Mouse (Mus musculus) CH12.LX (cell line): ENCODE data around the gene Safb.
"Not testable (repeated sequence)": the region's sequence is repeated elsewhere in the genome, so short reads cannot be mapped to it uniquely, and the experiment has no call there.

Experiments
- CTCF ChIP-seq, 2 experiments: IDR thresholded peaks in 1 of 2; conservative IDR thresholded peaks in 1 of 2; 2 replicates each; pipeline ENCODE4 v1.5.1; 2011 to 2012; ENCODE audit warnings: low read depth in 2 of 2, low read length in 2 of 2, improper control_type of control experiment in 1 of 2, inconsistent platforms in 1 of 2, mild to moderate bottlenecking in 1 of 2, moderate library complexity in 1 of 2
- HCFC1 ChIP-seq: IDR thresholded peaks from 2 replicates; pipeline ENCODE4 v1.6.1; 2012; ENCODE audit warnings: low read depth, mild to moderate bottlenecking, inconsistent platforms, low read length, improper control_type of control experiment

DNA sequence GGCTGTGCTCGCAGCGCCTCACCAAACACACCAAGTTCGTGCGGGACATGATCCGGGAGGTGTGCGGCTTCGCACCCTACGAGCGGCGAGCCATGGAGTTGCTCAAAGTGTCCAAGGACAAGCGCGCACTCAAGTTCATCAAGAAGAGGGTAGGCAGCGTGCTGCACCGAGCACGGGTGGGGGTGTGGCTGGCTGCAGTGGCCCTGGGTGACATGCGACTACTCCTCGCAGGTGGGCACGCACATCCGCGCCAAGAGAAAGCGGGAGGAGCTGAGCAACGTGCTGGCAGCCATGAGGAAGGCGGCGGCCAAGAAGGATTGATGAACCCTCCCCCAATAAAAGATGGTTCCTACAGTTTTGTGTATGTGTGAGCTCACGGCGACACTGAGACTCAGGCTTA, 29.3 kb downstream of the Safb start:
- not testable (repeated sequence) for TF ChIP-seq HCFC1; CTCF (conservative IDR thresholded peaks at IDR 0.05 in 1 of 2, IDR thresholded peaks at IDR 0.05 in 1 of 2; ENCODE audit: low read depth in 2 of 2, low read length in 2 of 2)
